ENCODE assay signal across 18 mouse cellular contexts in the genomic region with DNA sequence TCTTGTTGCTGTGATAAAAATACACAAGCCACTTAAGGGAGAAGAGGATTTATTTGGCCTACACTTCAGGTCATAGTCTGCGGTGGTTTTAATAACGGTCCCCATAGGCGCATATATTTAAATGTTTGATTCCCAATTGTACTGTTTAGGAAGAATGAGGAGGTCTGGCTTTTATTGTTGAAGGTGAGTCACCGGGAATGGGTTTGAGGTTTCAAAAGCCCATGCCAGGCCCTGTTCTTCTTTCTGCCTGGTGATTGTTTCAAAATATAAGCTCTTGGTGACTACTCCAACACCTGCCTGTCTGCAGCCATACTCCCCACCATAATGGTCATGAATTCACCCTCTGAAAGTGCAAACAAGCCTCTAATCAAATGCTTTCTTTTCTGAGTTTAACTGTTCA. TPM values are rescaled to one million over a fixed set of nuclear protein-coding genes. Genes with fewer than 3 reads are reported as not detected.
DNase-seq lines count a peak whose midpoint lies in the region; TF ChIP-seq lines count a peak whose summit lies in the region.
"Had no signal": no experiment of that assay in that cellular context is flagged by ENCODE, and none has a peak within 500 bp of the region (broad histone marks: within the 10 kb centered on the region; RNA-seq: fewer than 3 reads in every experiment).

No protein-coding gene starts in this region.

- H3K4me3 ChIP-seq in C2C12 (ENCODE audit: insufficient read depth, poor library complexity, severe bottlenecking) = no peak overlapping the region
- H3K4me3 ChIP-seq: heart, adult 2 months; intestine, embryonic 15.5 days had no signal

- H3K79me3 ChIP-seq in C2C12 (ENCODE audit: low read depth) = peaks cover 31% of the 10 kb centered on the region

- peaks cover 41% of the 10 kb centered on the region for H3K79me2 ChIP-seq in C2C12 (ENCODE audit: control insufficient read depth, insufficient read depth)

- H3K27me3 ChIP-seq in C2C12 (ENCODE audit: control insufficient read depth, insufficient read depth, insufficient read length) = no peaks in the 10 kb centered on the region
- H3K27me3 ChIP-seq: CH12.LX; forebrain, embryonic 13.5 days; hindbrain, embryonic 13.5 days; intestine, embryonic 15.5 days had no signal

- no peak overlapping the region for H3ac ChIP-seq in C2C12 (ENCODE audit: control insufficient read depth, insufficient read length, low read depth)

- no peak for TF ChIP-seq CTCF in C2C12 (IDR thresholded peaks at IDR 0.05; ENCODE audit: control insufficient read depth, insufficient read depth, insufficient read length)

- peaks cover 2% of the 10 kb centered on the region for H3K36me3 ChIP-seq in C2C12 (ENCODE audit: control insufficient read depth, insufficient read depth)
- H3K36me3 ChIP-seq: hindbrain, embryonic 13.5 days; intestine, embryonic 15.5 days had no signal

- DNase-seq in 3T3-L1 (ENCODE audit: low read depth, low spot score) = peak; percentile 63
- peak; percentile 12 for DNase-seq in Muller cell, postnatal 12 days (ENCODE audit: inconsistent ontology term)
- no peak for DNase-seq in adrenal gland, postnatal 4 days (ENCODE audit: low spot score in 2 of 2)
- no peak for DNase-seq in lung, postnatal 4 days
- no peak for DNase-seq in cerebellum, postnatal 36 days
- DNase-seq: adrenal gland, adult 8-10 months; cerebellum, adult 11-12 months; cerebellum, adult 8-10 months; cerebellum, postnatal 10 days; gastrocnemius, postnatal 36 days; heart, adult 2 months; kidney, adult 11 months; kidney, adult 8-10 months had no signal

TF ChIP-seq in C2C12, 6 proteins besides CTCF, POLR2A, EP300 and RAD21:
- TF ChIP-seq USF1 (IDR thresholded peaks at IDR 0.05; ENCODE audit: low read depth) = no peak
- TF ChIP-seq FOSL1 (IDR thresholded peaks at IDR 0.05; ENCODE audit: insufficient read depth, low read length, poor library complexity, severe bottlenecking) = peak; percentile 62

RNA-seq across cellular contexts. Expression of a gene that starts 1.5 kb away (rescaled TPM):
- 61.5 TPM for polyA plus RNA-seq in C2C12 (2012; fragmentation: generic; extraction: Trizol)
- 10 to 100 TPM; 41.5 to 42.7 TPM for total RNA-seq in adrenal gland, postnatal 4 days (2021)

RNA-seq across cellular contexts. Expression of a gene that starts 34.0 kb away (rescaled TPM):
- polyA plus RNA-seq in C2C12 (2012; fragmentation: generic; extraction: Trizol) = 8.4 TPM
- 10 to 100 TPM; 30.8 TPM for total RNA-seq in adrenal gland, postnatal 4 days (2021)

RNA-seq across cellular contexts. Expression of a gene that starts 50.1 kb away (rescaled TPM):
- polyA plus RNA-seq in C2C12 (2012; fragmentation: generic; extraction: Trizol) = 46.4 TPM
- total RNA-seq in adrenal gland, postnatal 4 days (2021) = 10 to 100 TPM; 23.5 to 24.3 TPM

RNA-seq across cellular contexts. Expression of a gene that starts 51.3 kb away (rescaled TPM):
- 183 TPM for polyA plus RNA-seq in C2C12 (2012; fragmentation: generic; extraction: Trizol)
- total RNA-seq in adrenal gland, postnatal 4 days (2021) = 10 to 100 TPM; 92.4 to 93.9 TPM

Comparison
In these comparisons a context has a peak if more than half of its experiments do, and no peak if none do; other contexts are left out.
1. DNase-seq: peak in 3T3-L1 (single experiment) and Muller cell, postnatal 12 days (single experiment); none in adrenal gland, postnatal 4 days (0 of 2), lung, postnatal 4 days (0 of 2) and cerebellum, postnatal 36 days (0 of 2).